Mouse (Mus musculus) forebrain, embryonic 12.5 days (tissue): ENCODE measurements around the gene Cyp26c1. TPM values are rescaled to one million over a fixed set of nuclear protein-coding genes. Genes with fewer than 3 reads are reported as not detected.
A peak's percentile ranks its signal among the peaks of the same experiment; 100 is the strongest.

ENCODE experiments used
- ATAC-seq: fragments of 200-750 bp; cut with Nextera tagmentation; 2 replicates; pipeline ENCODE4 v1.8.0; 2017; ENCODE audit warnings: moderate TSS enrichment; ENCODE audit not compliant: low FRiP score
- H3K27ac ChIP-seq: fragments of 300-500 bp; sonication (generic); 2 replicates; pipeline ENCODE4 v1.5.1; 2016; ENCODE audit warnings: mild to moderate bottlenecking
- H3K27me3 ChIP-seq: fragments of 300-500 bp; sonication (generic); 2 replicates; pipeline ENCODE4 v1.6.1; 2016; ENCODE audit warnings: mild to moderate bottlenecking
- H3K36me3 ChIP-seq: fragments of 300-500 bp; sonication (generic); replicated peaks from 2 replicates; pipeline ENCODE4 v1.6.1; 2016; ENCODE audit warnings: mild to moderate bottlenecking
- H3K4me1 ChIP-seq: fragments of 300-500 bp; sonication (generic); 2 replicates; pipeline ENCODE4 v1.6.1; 2016
- H3K4me2 ChIP-seq: fragments of 300-500 bp; sonication (generic); 2 replicates; pipeline ENCODE4 v1.6.1; 2016; ENCODE audit warnings: mild to moderate bottlenecking, moderate library complexity
- H3K4me3 ChIP-seq: fragments of 300-500 bp; sonication (generic); replicated peaks from 2 replicates; pipeline ENCODE4 v1.5.1; 2016; ENCODE audit warnings: mild to moderate bottlenecking
- H3K9ac ChIP-seq: fragments of 300-500 bp; sonication (generic); 2 replicates; pipeline ENCODE4 v1.6.1; 2016; ENCODE audit warnings: mild to moderate bottlenecking
- H3K9me3 ChIP-seq: fragments of 300-500 bp; sonication (generic); 2 replicates; pipeline ENCODE4 v1.6.1; 2016
- WGBS: fragments of 180-500 bp; shearing (Covaris S2); methylation state at CpG from one replicate; pipeline ENCODE4 v1.1.7; 2016; 5-methylcytosine and 5-hydroxymethylcytosine counted together
- polyA plus RNA-seq: library from polyadenylated mRNA; unstranded; fragments of >200 nt; fragmentation: Nextera tagmentation; extraction: Ambion mirVana; gene quantifications from 2 replicates; pipeline ENCODE4 v1.2.1, GENCODE M21; 2016

The Cyp26c1 gene
- not detected in 2 replicates for polyA plus RNA-seq

DNA sequence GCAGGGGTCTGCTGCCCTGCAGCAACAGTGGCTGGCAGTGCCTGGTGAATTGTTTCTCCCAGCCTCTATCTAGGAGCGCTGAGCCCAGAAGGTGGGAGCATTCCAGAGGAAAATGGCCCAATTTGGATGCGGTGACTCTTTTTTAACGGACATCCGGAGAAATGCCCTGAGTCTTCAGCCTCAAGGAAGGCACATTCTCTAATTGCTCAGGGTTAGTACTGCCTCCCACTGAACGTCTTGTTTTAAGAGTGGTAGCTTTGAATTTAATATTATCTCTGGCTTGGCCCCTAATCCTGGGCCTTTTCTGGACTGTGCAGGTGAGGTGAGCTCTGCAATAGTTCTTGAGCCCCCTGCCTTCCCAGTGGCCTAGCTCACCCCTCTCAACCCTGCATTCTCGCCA is at the start of gene Cyp26c1:
Cyp26c1 (plus strand) TSS at position 301 of the 400 bp plus-strand sequence.
- WGBS, result under 1% methylated on average over 6 of the region's 6 CpGs

DNA sequence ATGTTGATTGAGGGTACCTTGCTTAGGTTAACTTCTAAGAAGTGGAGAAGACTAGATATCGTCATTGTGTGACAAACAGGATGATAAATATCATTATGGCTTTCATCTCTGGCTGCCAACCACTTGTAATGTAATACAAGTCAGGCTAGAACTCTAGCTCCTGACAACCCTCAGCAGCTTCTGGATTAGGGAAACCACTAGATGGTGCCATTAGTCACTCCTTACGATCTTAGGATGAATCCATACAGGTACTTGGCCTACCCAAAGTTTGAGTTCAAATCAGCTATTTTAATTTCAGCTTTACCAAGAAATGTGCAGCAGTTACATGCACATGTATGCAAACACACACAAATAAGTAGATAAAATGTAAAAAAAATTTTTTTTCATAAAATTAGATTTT is 37.4 kb upstream of the Cyp26c1 start:
- WGBS, result 49% methylated on average over 2 of the region's 2 CpGs
- Histone ChIP-seq H3K9ac (no peak overlapping the region), H3K9me3 (no peaks in the 10 kb centered on the region), H3K4me3 (no peak overlapping the region), H3K27me3 (0 out of 2 replicates have a peak, but pooled peaks cover 3% of the 10 kb centered on the region), H3K27ac (no peak overlapping the region), H3K4me2 (no peak overlapping the region), H3K36me3 (no peaks in the 10 kb centered on the region), H3K4me1 (peaks cover 4% of the 10 kb centered on the region; the same call in 1 of the 2 replicates)
- ATAC-seq, result no peak

More for the DNA sequence above, at the start of gene Cyp26c1:
- Histone ChIP-seq H3K9ac (no peak within 1 kb of the TSS), H3K4me2 (no peak within 1 kb of the TSS), H3K4me3 (no peak within 1 kb of the TSS), H3K4me1 (peaks cover 13% of the 10 kb centered on the region), H3K27ac (no peak within 1 kb of the TSS), H3K27me3 (peaks cover 84% of the 10 kb centered on the region), H3K36me3 (no peaks in the 10 kb centered on the region), H3K9me3 (no peaks in the 10 kb centered on the region)
- ATAC-seq, result no peak

DNA sequence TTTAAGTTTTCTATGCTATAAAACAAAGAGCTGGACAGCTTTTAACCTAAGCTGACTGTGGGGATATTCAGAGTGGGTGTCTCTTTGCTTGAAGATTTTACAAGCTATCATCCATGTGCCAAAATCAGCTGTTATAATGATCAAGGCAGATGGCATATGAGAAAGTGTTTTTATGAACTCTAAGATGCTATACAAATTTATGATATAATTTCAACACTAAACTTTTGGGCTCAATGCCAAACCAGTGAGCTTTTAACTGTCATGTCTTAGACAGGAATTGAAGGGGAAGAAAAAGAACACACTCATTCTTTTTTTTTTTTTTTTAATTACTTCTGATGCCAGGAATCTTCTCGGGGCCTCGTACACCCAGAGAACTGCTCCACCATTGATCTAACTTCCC is 34.9 kb upstream of the Cyp26c1 start:
- Histone ChIP-seq H3K9ac (no peak overlapping the region), H3K4me2 (no peak overlapping the region), H3K4me1 (peaks cover 11% of the 10 kb centered on the region; the same call in 1 of the 2 replicates), H3K27me3 (peaks cover 14% of the 10 kb centered on the region), H3K27ac (no peak overlapping the region), H3K36me3 (no peaks in the 10 kb centered on the region), H3K4me3 (no peak overlapping the region), H3K9me3 (no peaks in the 10 kb centered on the region)
- no peak for ATAC-seq
- WGBS, result 67% methylated on average over 2 of the region's 2 CpGs

DNA sequence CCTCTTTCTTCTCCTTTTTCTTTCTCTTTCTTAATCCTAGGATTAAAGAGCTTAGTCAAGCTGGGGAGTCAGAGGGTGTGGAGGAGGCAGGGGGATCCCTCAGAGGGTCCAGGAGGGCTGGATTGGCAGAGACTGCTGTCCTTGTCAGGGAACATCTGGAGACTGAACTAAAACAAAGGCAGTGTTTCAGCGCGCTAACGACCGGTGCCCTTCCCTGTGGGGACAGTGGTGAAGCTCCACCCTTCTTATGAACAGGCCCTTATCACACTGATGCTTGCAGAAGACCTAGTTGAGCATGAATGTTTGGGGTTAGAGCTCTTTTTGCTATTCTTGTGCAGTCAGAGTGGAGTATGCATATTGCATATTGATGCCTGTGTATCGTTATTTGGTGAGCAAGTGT is 31.4 kb upstream of the Cyp26c1 start:
- no peak overlapping the region for H3K4me2 ChIP-seq
- no peaks in the 10 kb centered on the region for H3K9me3 ChIP-seq
- no peak overlapping the region for H3K9ac ChIP-seq
- WGBS, result 15% methylated on average over 5 of the region's 5 CpGs
- H3K27ac ChIP-seq, result no peak overlapping the region
- ATAC-seq, result no peak
- H3K4me3 ChIP-seq, result no peak overlapping the region
- H3K27me3 ChIP-seq, result peaks cover 20% of the 10 kb centered on the region
- peaks cover 22% of the 10 kb centered on the region for H3K4me1 ChIP-seq
- no peaks in the 10 kb centered on the region for H3K36me3 ChIP-seq

DNA sequence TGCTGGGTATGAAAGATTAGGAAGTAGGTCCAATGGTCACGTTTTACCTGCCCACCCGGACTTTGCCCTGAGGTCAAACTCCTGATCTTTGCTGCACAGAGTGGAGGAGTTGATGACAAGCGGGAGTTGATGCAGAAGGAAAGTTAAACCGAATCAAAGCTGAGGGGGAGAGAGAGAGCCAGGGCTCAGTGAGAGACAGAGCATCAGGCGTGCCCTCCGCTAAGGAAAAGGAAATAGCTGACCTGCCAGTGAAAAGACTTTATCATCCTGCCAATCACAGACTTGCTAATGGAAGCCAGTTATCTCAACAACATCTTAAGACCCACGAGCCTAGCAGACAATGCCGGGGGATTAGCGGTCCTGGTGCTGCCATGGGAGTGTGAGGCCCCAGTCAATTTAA is 28.9 kb upstream of the Cyp26c1 start:
- 2% methylated on average over 9 of the region's 9 CpGs for WGBS
- Histone ChIP-seq H3K27me3 (peaks cover 17% of the 10 kb centered on the region), H3K4me3 (no peak overlapping the region), H3K9ac (no peak overlapping the region), H3K9me3 (no peaks in the 10 kb centered on the region), H3K4me1 (peaks cover 22% of the 10 kb centered on the region), H3K4me2 (no peak overlapping the region), H3K36me3 (no peaks in the 10 kb centered on the region), H3K27ac (no peak overlapping the region)
- 0 out of 2 replicates have a peak, but pooled peaks have one; percentile 44 for ATAC-seq

DNA sequence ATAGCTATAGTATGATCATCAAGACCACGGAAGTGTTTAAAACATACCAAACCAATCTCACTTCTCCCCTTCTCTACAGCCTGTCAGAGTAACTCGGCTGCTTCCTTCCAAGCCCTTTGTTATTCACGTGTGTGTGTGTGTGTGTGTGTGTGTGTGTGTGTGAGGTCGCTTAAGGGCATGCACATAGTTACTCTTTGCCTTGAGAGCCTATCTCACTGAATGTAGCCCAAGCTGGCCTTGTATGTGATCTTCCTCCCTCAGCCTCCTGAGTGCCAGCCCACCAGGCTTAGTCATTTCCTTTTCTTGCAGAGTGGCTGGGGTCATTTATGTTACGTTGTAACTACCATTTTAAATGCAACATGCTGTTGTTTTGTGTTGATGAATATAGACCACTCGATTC is 20.1 kb upstream of the Cyp26c1 start:
- no peaks in the 10 kb centered on the region for H3K4me1 ChIP-seq
- H3K27ac ChIP-seq, result no peak overlapping the region
- no peaks in the 10 kb centered on the region for H3K27me3 ChIP-seq
- WGBS, result 68% methylated on average over 6 of the region's 6 CpGs
- no peak for ATAC-seq
- H3K9me3 ChIP-seq, result no peaks in the 10 kb centered on the region
- no peak overlapping the region for H3K4me2 ChIP-seq
- H3K9ac ChIP-seq, result no peak overlapping the region
- no peak overlapping the region for H3K4me3 ChIP-seq
- no peaks in the 10 kb centered on the region for H3K36me3 ChIP-seq

DNA sequence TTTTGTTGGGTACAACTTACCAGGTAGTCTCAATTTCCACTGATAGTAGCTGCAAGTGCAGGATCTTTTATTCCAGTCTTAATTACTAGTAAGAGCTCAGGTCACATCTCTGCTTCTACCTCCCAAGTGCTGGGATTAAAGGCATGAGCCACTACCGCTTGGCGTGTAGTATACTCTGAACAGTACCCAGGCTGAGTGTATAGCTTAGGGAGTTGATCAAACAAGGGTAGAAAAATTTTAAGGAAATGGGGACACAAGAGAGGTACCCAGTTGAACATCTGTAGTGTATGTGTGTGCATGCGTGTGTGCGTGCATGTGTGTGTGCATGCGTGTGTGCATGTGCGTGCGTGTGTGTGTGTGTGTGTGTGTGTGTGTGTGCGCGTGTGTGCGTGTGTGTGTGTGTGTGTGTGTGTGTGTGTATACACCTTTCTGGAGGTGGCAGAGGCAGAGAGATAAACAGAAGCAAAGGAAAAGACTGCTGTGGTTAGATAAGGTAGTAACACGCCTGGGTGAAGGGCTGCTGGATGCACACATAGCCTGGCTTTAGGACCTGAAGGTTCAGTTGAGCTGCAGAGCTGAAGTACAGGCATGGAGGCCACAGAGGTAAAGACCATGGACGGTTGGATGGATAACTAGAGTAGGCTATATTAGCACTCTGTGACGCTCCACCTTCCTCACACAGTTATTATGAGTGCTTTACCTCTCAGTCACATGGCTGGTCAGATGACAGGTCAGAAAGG is 17.4 kb upstream of the Cyp26c1 start:
- WGBS, result 79% methylated on average over 13 of the region's 13 CpGs
- H3K9me3 ChIP-seq, result no peaks in the 10 kb centered on the region
- no peaks in the 10 kb centered on the region for H3K36me3 ChIP-seq
- H3K4me2 ChIP-seq, result no peak overlapping the region
- H3K9ac ChIP-seq, result no peak overlapping the region
- no peak overlapping the region for H3K27ac ChIP-seq
- ATAC-seq, result no peak
- H3K4me1 ChIP-seq, result peaks cover 4% of the 10 kb centered on the region
- H3K4me3 ChIP-seq, result no peak overlapping the region
- no peaks in the 10 kb centered on the region for H3K27me3 ChIP-seq

DNA sequence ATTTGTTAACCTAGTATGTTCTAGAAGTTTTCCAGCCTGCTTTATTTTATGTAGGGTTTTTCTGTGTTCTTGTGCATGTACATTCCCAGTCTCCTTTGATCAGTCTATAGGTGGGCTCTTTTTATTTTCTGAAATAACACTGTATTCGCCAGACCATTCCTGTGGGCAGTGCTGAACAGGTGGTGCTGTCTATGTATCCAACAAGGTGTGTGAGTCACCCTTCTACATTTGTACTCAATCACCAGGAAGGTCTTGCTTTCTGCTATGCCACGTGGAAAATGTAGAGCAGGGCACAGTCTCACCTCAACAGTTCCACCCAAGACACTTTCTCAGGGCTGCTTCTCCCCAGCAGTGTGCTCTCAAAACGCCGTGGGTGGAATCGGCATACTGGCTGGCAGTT is 16.7 kb upstream of the Cyp26c1 start:
- Histone ChIP-seq H3K36me3 (no peaks in the 10 kb centered on the region), H3K9me3 (no peaks in the 10 kb centered on the region), H3K4me2 (no peak overlapping the region), H3K27ac (no peak overlapping the region), H3K27me3 (no peaks in the 10 kb centered on the region), H3K9ac (no peak overlapping the region), H3K4me1 (peaks cover 4% of the 10 kb centered on the region), H3K4me3 (no peak overlapping the region)
- ATAC-seq, result no peak
- WGBS, result 91% methylated on average over 5 of the region's 5 CpGs

DNA sequence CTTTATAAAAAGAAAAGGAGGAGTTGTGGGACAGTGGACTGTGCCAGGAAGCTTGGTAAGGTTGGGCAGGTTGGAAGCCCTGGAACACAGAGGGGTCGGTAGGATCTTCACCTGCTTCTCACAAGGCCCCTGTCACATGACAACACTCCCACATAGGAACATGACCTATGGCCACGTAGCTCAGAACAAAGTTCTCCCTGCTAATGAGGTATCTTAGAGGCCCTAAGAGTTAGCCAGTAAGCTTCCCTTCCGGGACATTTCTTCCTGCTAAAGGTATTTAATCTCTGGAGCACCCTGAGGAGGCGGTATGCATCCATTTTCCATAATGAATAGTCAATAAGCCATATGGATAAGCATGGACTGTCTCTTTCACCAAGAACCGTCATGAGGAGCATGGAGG is 15.9 kb upstream of the Cyp26c1 start:
- H3K27me3 ChIP-seq, result no peaks in the 10 kb centered on the region
- no peak for ATAC-seq
- no peak overlapping the region for H3K9ac ChIP-seq
- H3K4me2 ChIP-seq, result no peak overlapping the region
- no peaks in the 10 kb centered on the region for H3K9me3 ChIP-seq
- whole genome bisulfite sequencing, result 79% methylated on average over 5 of the region's 5 CpGs
- H3K4me3 ChIP-seq, result no peak overlapping the region
- H3K4me1 ChIP-seq, result peaks cover 4% of the 10 kb centered on the region
- H3K27ac ChIP-seq, result no peak overlapping the region
- no peaks in the 10 kb centered on the region for H3K36me3 ChIP-seq

DNA sequence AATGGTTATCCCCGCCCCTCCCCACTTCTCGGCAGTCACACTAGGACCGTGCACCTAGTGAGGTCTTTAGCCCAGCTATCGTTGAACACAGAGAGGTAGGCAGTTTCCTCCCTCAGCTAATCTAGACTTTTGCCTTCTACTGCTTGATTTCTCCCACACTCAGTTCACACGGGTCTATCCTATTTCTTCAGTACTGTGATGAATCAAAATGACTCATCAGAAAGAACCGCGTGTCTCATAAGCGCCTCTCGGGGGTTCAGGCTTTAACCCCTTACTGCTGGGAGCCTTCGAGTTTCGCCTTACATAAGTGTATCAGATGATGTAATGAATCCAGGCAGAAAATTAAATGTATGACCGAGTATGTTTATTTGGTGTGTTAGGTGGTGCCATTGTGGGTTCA is 12.0 kb upstream of the Cyp26c1 start:
- ATAC-seq, result no peak
- WGBS, result 61% methylated on average over 12 of the region's 12 CpGs
- Histone ChIP-seq H3K4me3 (no peak overlapping the region), H3K4me1 (peaks cover 4% of the 10 kb centered on the region), H3K36me3 (no peaks in the 10 kb centered on the region), H3K9ac (no peak overlapping the region), H3K27ac (no peak overlapping the region), H3K27me3 (peaks cover 11% of the 10 kb centered on the region; the same call in 1 of the 2 replicates), H3K9me3 (no peaks in the 10 kb centered on the region), H3K4me2 (no peak overlapping the region)

DNA sequence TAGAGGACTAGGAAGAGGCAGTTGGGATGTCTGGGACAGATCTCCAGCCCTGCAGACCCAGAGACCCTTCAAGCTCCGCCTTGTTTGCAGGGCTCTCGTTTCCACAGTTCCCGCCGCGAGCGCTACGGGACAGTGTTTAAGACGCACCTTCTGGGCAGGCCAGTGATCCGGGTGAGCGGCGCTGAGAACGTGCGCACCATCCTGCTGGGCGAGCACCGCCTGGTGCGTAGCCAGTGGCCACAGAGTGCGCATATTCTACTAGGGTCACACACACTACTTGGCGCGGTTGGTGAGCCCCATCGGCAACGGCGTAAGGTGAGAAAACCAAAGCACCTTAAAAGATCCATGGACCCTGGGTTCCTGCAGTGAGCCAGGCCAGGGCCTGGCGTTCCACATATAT is 966 bp downstream of the Cyp26c1 start:
- no peaks in the 10 kb centered on the region for H3K36me3 ChIP-seq
- no peak overlapping the region for H3K4me3 ChIP-seq

DNA sequence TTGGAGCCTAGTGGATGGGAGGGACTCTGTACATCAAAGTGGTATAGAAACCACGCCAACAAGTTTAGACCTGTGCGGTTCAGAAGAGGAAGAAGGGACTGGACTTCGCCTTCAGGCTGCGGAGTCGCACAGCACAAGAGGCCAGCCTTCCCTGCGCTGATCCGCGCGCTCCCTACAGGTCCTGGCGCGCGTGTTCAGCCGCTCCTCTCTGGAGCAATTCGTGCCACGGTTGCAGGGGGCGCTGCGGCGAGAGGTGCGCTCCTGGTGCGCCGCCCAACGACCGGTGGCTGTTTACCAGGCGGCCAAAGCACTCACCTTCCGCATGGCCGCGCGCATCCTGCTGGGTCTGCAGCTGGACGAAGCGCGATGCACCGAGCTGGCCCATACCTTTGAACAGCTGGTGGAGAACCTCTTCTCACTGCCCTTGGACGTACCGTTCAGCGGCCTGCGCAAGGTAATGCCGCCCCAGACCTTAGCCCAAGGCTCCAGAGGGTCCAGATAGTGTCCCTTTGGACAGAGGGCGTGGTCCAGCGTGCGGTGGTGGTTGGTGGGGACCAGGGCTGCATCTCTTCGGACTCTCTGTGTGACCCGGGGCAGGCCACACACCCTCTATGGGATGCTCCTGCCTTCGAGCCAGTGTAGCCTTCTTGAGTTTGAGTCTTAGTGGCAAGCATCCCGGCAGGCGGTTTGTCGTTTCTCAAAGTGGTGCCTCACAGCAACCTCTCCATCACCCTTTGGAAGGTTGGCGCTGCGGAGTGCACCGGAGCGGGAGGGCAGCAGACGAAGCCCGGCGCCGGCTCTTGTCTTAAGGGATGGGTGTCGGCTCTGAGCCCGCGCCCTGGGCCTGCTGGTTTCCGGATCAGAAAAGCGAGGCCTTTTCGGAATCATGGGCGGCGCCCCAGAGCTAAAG is 1.8 kb downstream of the Cyp26c1 start:
- Histone ChIP-seq H3K4me1 (peaks cover 17% of the 10 kb centered on the region), H3K4me3 (no peak overlapping the region), H3K27me3 (peaks cover 98% of the 10 kb centered on the region), H3K9me3 (no peaks in the 10 kb centered on the region), H3K4me2 (no peak overlapping the region), H3K27ac (no peak overlapping the region), H3K9ac (no peak overlapping the region), H3K36me3 (no peaks in the 10 kb centered on the region)
- ATAC-seq, result 0 out of 2 replicates have a peak, but pooled peaks have one; percentile 36
- WGBS, result 2% methylated on average over 62 of the region's 62 CpGs

More for the DNA sequence above, 966 bp downstream of the Cyp26c1 start:
- Histone ChIP-seq H3K27ac (no peak overlapping the region), H3K4me2 (no peak overlapping the region), H3K27me3 (peaks cover 95% of the 10 kb centered on the region), H3K4me1 (peaks cover 17% of the 10 kb centered on the region), H3K9ac (no peak overlapping the region), H3K9me3 (no peaks in the 10 kb centered on the region)
- no peak for ATAC-seq
- under 1% methylated on average over 23 of the region's 23 CpGs for WGBS
